Mouse (Mus musculus) spleen, adult 12 weeks (tissue): ENCODE measurements at regions not wholly inside any gene's neighbourhood (a gene's known extent, or its start where the extent isn't known, plus 50 kb on each side); places are given as distances from the start of the nearest gene placed in this dataset.
"Not testable (repeated sequence)": the region's sequence is repeated elsewhere in the genome, so short reads cannot be mapped to it uniquely, and the experiment has no call there.

Experiments used
- DNase-seq: peaks from one replicate; pipeline ENCODE4 v3.0.0; 2022; ENCODE audit warnings: low spot score

DNA sequence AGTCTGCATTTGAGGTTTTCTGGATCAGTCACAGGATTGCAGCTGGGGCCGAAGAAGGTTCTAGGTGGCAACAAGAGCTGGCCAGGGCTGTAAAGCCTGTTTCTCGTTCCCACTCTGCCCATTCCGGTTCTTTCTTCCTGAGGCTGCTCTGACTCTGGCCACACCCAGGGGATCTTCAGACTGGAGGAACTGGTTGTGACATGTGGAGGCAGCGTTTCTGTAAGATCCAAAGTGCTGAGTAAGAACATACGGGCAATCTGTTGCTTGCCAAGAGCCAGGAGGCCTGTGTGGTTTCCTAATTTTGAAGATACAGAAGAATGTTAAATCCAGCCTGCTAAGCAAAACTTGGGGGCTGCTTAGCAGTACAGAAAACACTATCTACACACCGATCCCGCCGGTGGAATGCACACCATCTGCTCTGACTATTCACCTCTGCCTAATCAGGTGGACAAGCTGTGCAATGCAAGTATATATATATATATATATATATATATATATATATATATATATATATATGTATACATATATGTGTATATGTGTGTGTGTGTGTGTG, 99.3 kb upstream of the Bmp2k start:
- no peak for DNase-seq

DNA sequence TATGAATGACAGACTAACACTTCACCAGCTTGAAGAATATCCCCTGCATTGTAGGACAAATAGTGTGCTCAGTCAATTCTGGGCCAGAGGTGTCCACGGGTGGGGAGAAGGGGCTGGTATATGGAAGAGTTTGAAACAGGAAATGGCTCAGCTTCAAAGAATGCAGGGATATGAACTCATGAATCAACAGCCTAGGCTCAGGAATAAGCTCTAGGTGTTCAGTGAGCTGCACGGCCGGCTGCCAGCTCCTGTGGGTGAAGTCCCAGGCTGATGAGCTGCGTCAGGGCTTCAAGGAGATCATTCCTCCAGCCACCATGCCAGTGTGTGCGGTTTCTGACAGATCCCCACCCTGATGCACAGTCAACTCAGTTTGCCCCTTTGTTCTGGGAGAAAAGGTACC, 98.8 kb upstream of the Bmp2k start:
- no peak for DNase-seq

DNA sequence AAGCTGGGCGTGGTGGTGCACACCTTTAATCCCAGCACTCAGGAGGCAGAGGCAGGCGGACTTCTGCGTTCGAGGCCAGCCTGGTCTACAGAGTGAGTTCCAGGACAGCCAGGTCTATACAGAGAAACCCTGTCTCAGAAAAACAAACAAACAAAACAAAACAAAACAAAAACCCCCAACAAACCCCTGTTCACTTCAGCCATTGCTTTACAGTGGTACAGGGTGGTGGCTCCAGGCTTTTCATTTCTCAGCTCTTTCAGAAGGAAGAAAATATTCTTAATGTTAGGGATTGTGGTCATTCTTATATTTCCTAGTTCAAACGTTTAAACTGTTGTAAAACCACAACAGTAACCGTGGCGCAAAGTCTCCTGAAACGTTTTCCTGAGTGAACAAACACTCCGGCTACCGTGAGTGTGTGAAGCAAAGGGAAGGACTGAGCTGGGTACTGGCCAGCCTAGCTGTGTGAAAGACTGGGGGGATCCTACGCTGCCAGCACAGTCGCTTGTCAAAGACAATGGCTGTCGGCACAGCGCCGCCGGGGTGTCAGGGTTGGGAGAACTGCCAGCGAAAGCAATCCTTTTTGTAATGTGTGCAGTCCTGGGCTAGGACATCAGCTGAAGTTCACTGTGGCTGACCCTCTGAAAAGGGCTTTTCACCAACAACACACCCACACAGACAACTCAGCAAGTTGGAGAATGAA, 91.8 kb upstream of the Bmp2k start:
- DNase-seq, result no peak

DNA sequence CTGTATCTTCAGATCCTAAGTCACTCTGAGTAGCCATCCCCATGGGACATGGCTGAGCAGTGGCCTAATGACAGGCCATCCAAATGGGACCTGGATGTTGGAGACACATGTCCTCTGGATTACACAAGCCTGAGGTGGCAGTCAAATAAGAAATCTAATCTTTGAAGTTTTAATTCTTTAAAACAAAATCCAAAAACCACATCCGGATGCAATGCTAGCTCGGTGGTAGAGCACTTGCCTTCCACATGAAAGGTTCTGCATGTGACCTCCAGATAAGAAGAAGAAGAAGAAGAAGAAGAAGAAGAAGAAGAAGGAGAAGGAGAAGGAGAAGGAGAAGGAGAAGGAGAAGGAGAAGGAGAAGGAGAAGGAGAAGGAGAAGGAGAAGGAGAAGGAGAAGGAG, 89.1 kb upstream of the Bmp2k start:
- DNase-seq, result not testable (repeated sequence)

DNA sequence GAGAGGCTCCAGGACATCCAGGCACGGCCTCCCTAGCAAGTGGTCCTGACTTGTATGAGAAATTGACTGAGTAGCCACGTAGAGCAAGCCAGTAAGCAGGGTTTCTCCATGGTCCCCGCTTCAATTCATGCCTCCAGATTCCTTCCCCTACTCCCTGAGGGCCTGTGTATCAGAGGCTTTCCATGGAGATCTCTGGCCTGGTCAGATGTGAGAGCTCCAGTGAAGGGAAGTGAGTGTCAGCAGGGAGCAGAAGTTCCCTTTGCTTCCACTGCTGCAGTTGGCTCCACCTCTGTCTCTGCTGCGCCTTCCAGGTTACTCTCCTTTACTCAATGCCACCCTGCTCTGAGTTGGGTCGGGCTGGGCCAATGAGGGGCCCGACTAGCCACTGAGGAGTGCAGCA, 88.3 kb upstream of the Bmp2k start:
- no peak for DNase-seq

DNA sequence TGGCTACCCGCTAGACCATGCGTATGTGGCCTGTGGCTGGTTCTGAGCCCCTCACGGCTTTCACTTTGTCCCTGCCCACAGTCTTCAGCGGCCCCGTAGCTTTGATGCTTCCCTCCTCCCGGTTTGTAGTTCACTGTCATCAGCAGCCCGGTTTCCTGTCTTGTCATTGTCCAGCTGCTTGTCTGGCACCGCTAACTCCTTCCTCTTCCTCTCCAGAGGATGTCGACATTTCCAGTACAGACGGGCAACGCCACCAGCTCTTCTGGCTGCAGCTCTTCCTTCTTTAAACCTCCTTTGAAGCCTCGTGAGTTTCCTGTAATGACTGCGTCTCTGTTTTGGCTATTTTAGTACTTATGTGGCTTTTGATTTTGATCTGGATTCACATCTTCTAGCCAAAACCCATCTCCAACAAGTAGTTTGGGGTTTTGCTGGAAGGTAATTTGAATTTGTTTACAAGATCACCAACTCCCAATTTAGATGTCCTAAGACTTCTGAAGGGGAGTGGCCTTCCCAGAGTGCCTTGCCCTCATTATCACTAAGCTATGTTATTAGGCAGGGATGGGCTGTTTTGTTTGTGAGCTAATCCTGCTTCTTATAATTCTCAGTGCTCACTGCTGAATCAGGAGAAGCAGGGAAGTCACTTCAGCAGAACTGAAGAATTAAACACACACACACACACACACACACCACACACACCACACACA, 85.8 kb upstream of the Bmp2k start:
- DNase-seq, result peak; percentile 39

DNA sequence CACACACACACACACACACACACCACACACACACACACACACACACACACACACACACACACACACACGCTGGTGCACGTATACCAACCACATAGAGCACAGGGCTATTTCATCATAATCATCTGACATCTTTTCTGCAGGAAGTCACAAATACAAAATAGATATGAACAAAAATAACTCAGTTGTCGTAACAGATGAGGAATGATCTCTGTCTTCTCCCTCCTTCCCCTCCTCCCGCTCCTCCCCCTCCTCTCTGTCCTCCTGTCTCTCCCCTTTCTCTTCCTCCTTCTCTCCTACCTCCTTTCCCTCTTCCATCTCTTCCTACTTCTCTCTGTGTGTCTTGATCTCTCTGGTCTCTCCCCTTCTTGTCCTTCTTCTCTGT, 85.2 kb upstream of the Bmp2k start:
- DNase-seq, result no peak

DNA sequence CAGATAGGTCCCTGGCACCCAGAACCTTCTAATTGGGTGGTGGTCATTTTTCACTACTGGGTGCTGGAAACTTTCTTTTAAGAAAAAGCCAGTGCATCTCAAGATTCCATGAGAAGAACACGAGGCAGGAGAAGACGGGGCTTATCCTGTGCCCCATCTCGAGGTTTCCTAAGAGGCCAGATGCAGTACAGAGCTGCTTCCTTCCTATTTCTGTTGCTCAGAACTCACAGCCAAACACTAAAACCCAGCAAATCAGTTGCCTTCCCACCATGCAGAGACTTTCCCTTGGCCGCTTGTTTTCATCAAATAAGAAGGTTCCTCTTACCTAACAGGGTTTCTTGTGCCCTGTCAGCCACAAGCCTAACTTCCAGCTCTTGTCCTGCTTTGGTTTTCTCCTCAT, 84.7 kb upstream of the Bmp2k start:
- no peak for DNase-seq

DNA sequence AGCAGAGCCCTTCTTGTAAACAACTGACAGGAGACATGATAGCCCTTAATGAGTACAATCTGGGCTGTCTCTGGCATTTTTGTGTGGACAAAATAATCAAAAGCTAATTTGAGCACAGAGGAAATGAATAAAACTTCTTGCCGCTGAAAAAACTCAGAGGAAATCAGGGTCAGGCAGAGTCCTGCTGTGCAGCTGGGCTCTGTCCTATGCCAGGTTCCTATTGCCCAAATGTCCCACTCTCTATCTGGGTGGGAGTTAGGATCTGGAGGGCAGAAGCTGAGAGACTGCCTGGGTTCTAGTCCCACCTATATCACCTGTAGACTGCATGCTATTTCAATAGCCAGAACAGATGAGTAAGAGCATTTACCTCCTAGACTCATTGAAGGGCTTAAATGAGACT, 83.8 kb upstream of the Bmp2k start:
- no peak for DNase-seq

DNA sequence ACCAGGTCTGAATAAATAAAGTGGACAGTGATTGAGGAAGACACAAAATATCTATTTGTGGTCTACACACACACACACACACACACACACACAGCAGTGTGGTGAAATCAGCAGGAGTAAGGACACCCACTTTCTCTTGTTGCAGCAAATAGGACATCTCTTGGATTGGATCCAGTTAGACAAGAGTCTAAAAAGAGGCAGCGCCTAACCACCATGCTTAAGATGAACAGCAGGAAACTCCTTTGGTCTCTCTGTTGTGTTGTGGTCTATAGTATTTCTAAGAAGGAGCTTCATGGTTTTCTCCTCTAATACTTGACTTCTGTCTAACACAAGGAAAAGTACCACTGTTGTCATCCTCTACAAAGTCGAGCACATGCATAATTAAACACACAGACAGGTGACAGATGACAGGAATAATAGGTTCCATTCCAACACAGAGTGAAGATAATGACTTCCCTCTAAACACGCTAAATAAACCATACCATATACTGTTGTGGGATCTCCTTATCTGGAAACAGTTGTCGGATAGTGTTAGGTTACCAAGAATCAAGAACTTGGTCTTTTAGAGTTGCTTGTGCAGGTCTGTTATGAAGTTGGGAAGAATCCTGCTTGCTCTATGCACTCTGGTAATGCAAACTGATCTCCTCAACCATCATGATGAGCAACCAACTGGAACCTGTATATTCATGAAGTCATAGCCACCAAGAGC, 82.6 kb upstream of the Bmp2k start:
- DNase-seq, result no peak

DNA sequence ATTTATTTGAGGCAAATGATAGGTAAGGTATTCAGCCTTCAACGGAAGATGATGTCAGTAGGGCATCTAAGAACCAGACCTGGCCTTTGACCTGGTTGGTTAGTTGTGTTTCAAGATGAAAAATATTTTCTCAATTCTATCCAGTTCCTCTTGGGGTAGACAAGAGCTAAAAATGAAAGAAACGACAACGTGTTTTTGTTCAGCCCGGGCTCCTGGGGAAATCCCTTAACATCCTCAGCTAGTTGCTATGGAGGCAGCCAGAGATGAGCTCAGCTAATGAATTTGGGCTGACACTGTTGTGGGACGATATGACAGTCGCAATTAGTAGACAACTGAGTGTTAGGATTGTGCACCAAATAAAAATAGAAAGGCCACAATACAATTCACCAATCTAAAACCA, 80.6 kb upstream of the Bmp2k start:
- no peak for DNase-seq

DNA sequence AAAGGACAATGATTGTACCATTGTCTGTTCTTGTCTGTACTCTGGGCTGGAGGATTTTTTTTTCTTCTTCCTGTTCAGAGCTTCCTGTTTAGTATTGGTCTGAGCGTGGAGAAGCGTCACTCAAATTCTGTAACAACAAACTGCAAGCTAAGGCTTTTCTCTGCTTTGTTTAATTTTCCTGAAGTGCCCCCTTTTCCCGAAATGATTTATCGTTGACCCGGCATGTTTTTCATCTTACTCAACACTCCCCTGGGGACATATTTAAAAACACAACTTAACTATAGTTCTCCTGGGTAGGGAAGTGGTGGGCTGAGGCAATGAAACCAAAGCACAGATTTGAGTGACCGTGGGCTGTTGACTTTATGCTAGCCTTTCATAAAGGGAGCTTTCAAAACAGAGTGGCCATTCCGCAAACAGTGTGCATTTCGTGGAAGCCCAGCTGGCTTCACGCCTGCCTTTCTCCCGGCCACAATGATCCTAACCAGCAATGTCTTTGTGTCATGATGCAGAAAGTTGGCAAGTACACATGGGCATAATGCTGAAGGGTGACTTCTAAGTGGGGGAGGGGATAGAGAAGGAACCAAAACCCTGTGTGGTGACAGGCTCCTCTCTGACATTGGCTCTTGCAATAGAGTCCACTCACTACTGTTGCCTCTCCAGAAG, 79.8 kb upstream of the Bmp2k start:
- DNase-seq, result peak; percentile 12

DNA sequence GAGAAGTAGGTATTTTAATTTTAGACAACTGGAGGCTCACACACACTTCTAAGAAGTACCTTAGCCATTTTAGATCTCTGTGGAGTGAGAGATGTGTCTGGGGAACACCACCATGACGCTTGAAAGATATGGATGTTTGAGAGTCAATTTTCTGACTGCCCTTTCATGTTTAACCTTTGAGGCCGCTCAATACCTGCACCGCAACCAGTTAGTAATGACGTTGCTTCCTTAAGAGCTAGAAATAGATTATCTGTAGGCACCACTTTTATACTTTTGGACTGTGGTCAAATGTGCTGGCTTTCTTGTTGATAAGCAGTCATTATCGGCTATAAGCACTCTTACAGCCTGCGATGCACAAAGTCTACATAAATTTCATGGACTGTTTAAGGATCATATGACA, 78.3 kb upstream of the Bmp2k start:
- peak; percentile 35 for DNase-seq

DNA sequence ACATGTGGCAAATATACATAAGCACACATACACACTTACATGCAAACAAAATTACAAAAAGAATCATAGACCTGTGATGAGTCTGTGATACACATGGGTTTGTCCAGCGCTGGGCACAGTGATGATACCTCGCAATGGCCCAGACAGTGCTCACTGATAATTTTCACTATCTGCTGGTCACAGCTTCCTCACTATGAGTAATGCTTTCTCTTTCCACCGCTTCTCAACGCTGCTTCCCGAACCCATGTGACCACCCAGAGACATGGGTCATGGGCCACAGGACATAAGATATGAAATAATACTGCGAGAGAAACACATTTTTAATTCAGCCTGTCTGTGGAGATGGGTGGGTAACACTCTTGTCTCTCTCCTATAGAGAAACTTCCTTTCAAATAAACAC, 76.5 kb upstream of the Bmp2k start:
- DNase-seq, result peak; percentile 61

DNA sequence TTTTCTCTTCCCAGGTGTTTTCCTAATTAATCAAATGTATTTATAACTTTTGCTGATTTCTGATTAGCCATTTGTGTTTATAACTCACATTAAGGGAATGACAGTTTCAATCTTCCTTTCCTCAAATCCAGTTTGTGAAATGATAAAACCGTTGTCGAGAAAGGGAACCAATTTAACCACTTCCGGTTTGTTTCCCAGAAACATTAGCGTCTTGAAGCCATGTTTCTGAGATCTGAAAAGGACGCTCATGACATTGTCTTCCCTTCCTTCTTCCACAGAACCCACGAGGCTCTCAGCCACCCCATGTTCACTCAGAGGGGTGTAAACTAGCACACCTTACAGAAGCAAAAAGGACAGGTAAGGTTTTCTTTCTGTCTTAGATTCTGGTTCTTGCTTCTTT, 76.0 kb upstream of the Bmp2k start:
- no peak for DNase-seq

DNA sequence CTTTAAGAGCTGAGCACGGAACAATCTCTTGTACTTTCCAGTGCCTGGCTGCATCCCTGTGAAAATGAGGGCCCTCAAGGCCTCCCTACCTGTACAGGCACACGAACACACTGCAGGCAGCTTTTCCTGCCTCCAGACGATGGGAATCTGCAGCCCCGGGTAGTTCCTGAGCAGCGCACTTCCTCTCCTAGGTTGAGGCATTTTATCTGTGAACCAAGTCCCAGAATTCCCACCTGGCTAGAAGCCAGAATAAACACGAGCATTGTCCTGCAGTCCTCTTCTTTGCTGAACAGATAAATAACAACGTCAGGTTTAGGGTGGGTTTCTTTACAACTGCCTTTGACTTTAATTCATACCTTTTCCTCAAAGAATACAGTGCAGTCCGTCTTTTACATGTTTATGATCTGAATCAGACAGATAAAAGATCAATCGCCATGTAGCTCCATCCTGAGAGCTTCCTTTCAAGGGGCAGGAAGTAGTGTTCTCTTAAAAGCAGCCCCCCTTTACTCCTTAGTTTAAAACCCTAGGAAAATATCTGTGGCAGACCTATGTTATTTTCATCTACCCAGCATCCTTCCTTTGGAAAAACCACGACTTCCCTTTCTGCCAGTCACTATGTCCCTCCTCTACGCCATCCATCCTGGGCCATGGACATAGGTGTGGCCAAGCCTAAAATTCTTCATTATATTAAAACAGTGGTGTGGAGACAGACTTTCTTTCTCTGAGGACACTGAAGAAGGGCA, 75.3 kb upstream of the Bmp2k start:
- DNase-seq, result no peak

DNA sequence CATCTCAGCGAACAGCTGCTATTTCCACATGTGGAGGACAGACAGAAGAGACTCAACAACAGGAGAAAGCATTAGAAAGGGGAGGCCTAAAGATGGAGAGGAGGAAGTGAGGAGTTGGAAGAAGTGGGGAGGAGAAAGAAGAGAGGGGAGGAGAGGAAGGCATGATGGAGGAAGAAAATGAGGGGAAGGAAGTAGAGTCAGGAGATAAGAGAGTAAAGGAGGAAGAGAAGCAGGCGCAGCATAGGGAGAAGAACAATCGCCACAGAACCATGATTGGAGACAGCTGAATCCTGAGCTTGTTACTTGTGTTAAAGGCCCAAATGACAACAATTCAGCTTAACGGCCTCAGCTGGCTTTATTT, 74.8 kb upstream of the Bmp2k start:
- no peak for DNase-seq

DNA sequence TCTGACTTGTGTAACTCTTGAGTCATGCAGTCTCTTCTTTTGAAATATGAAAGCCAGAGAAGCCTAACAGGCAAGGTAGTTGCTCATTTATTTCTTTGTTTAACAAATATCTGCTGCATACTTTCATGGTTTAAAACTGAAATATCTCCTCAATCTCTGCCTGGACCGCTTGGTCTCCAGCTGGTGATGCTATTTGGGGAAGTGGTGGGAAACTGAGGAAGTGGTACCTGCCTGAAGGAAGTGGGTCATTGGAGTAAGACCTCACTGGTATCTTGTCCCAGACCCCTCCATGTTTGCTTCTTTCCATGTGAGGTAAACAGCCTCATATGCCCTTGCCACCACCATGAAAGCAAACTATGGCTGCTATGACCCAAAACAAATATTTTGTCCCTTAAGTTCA, 74.0 kb upstream of the Bmp2k start:
- DNase-seq, result no peak

DNA sequence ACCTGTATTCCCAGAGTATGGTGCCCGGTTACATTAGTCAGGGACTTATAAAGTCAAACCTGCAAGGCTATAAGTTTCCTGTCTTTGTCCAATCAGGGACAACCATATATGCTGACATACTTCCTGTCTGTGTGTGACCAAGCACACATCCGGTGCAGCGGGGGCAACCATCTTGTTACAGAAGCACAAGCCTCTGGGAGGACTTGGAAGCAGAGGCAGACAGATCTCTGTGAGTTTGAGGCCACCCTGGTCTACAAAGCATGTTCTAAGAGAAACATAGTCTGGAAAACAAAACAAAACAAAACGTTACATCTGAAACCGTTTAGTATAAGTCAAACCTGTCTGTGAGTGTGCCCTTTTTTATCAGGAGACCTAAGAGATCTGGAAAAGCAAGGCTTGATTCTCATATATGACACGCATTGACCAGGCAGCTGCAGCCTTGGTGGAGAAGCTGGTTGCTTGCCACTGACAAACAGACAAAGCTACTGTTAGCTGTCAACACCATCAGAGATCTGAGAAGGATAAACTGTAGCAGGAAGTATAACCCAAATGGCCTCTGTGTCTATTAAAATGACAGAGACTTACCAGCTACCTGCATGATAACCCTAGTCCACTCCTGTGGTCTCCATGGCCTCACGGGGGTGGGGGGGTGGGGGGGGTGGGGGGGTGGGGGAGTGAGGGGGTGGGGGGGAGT, 72.6 kb upstream of the Bmp2k start:
- DNase-seq, result no peak

DNA sequence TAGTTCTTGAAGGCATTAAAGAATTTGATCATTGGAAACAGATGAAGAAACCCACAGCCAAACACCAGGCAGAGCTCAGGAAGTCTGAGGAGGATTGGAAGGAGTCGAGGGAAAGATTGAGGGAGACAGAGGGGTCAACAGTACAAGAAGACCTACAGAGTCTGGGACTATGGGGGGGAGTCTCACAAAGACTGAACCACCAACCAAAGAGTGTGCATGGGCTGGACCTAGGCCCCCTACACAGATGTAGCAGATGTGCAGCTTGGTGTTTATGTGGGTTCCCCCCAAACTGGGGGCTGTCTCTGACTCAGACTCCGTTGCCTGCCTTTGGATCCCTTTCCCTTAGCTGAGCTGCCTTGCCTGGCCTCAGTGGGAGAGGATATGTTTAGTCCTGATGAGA, 71.5 kb upstream of the Bmp2k start:
- no peak for DNase-seq

DNA sequence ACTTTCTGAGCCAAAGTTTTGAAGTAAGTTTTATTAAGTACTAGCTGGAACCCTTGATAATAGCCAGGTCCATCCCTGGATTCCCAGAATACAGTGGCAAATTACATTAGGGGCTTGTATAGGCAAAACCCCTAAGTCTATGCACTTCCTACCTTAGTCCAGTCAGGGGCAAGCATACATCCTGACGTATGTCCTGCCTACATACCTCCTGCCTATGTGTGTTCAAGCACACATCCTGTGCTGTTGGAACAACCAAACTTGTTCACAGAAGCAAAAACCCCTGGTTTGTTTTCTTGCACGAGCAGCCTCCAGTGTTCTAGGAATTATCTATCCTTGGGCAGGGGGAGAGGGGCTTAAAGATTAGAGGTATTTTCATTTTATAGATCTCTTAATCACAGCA, 66.4 kb upstream of the Bmp2k start:
- DNase-seq, result no peak
